Mouse (Mus musculus) ES-Bruce4 (cell line): ENCODE data around the gene Tmcc2.

Source experiments
- CTCF ChIP-seq: IDR thresholded peaks from one replicate; pipeline ENCODE4 v1.8.1; 2011; ENCODE audit warnings: low read depth, low read length
- EP300 ChIP-seq: IDR thresholded peaks from 2 replicates; pipeline ENCODE4 v1.6.1; 2011; ENCODE audit warnings: low read depth, low read length; ENCODE audit not compliant: insufficient read depth
- POLR2A ChIP-seq: IDR thresholded peaks from one replicate; pipeline ENCODE4 v1.8.1; 2011; ENCODE audit warnings: low read length; ENCODE audit not compliant: insufficient read depth

DNA sequence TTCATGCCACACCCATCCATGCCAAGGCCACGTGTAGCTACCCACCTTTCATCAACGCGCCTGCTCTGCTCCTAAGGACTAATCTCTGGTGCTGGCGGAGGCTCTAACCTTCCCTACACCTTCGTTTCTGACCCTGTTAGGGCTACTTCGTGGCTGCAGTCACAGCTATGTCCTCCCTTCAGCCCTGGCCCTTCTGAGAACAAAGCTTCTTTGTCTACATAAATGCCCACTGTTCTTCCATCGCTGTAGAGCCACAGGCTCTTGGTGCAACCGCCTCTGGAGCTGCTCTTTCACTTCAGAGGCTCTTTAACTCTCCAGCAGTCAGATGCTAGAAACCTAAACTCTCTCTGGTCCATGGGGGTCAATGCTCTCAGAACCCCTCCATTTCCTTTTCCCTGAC lies 24.8 kb downstream of the Tmcc2 start:
- no peak for TF ChIP-seq CTCF
- no peak for TF ChIP-seq POLR2A
- TF ChIP-seq EP300 = no peak
